Mouse (Mus musculus) E14TG2a.4 (cell line): ENCODE measurements around the gene Gclc.

Experiments
- CTCF ChIP-seq: conservative IDR thresholded peaks from 2 replicates; pipeline ENCODE4 v1.5.1; 2014; ENCODE audit warnings: low read length
- NANOG ChIP-seq: IDR thresholded peaks from 2 replicates; pipeline ENCODE4 v1.6.1; 2014; ENCODE audit warnings: borderline replicate concordance, low read length, mixed read lengths

GRCm38 (mm10) chr9:77834259-77834993, 80.1 kb downstream of the Gclc start:
- TF ChIP-seq CTCF, result no peak
- TF ChIP-seq NANOG, result no peak
